Mouse (Mus musculus) gastrocnemius, postnatal 4 days (tissue): ENCODE data around the gene Tdo2. TPM values are rescaled to one million over a fixed set of nuclear protein-coding genes. Genes with fewer than 3 reads are reported as not detected.

ENCODE experiments used
- total RNA-seq, 2 experiments: library from RNA; stranded (reverse); gene quantifications; 2 replicates each; pipeline ENCODE4 v1.2.3; 2021

Gene Tdo2
- total RNA-seq, 2 experiments from 2014 or later, result 0.26 TPM; not detected in 1

Other genes starting within 250 kb of the Tdo2 start
- gene Ctso, start 43.6 kb downstream of the Tdo2 start, total RNA-seq, result 1 to 10 TPM; 7.0 TPM
- not detected for gene Asic5, start 6.1 kb upstream of the Tdo2 start, total RNA-seq
- 10 to 100 TPM; 12.6 to 14.7 TPM for gene Gucy1b1, start 98.5 kb upstream of the Tdo2 start, total RNA-seq
- gene Gucy1a1, start 169.6 kb upstream of the Tdo2 start, total RNA-seq, result 10 to 100 TPM; 29.2 to 30.5 TPM